Mouse (Mus musculus): ENCODE measurements around the gene Olfr10. TPM values are rescaled to one million over a fixed set of nuclear protein-coding genes. Genes with fewer than 3 reads are reported as not detected.

Gene Olfr10
- polyA plus RNA-seq (2021; fragmentation: Nextera tagmentation): not detected in 2 replicates
- long read RNA-seq, experiment 1: 0 reads
- long read RNA-seq, experiment 2: 0 reads

GRCm38 (mm10) chr11:49304441-49304840 is at the start of gene Olfr10:
Gene Olfr10, plus strand, starts transcription at chr11:49304741.

GRCm38 (mm10) chr11:49278222-49278621 is 26.3 kb upstream of the Olfr10 start, which contains the start of gene Olfr1393:
Gene Olfr1393, plus strand, starts transcription at chr11:49278304.

GRCm38 (mm10) chr11:49284982-49285381 is 19.6 kb upstream of the Olfr10 start, which contains the start of gene Olfr1392:
Gene Olfr1392, plus strand, starts transcription at chr11:49285282.

GRCm38 (mm10) chr11:49322442-49322841 is 17.9 kb downstream of the Olfr10 start, which contains the start of gene Olfr1391:
Gene Olfr1391, plus strand, starts transcription at chr11:49322742.

GRCm38 (mm10) chr11:49334888-49335287 is 30.3 kb downstream of the Olfr10 start, which contains the start of gene Olfr1390:
Gene Olfr1390, plus strand, starts transcription at chr11:49335188.

Other genes with a start within 250 kb of the Olfr10 start
- 1.2 and 1.8 TPM in 2 replicates for gene Tgtp2, start 240.5 kb upstream of the Olfr10 start, polyA plus RNA-seq (2021; fragmentation: Nextera tagmentation)
- gene Ifi47, start 228.2 kb upstream of the Olfr10 start, polyA plus RNA-seq (2021; fragmentation: Nextera tagmentation): 2.1 and 2.3 TPM in 2 replicates
- gene Olfr1396, start 189.9 kb upstream of the Olfr10 start, polyA plus RNA-seq (2021; fragmentation: Nextera tagmentation): not detected in 2 replicates
- not detected in 2 replicates for gene Olfr1395, start 162.5 kb upstream of the Olfr10 start, polyA plus RNA-seq (2021; fragmentation: Nextera tagmentation)
- not detected in 2 replicates for gene Olfr1394, start 150.4 kb upstream of the Olfr10 start, polyA plus RNA-seq (2021; fragmentation: Nextera tagmentation)
- not detected in 2 replicates for gene Btnl9, start 117.6 kb upstream of the Olfr10 start, polyA plus RNA-seq (2021; fragmentation: Nextera tagmentation)
- gene Zfp62, start 101.4 kb upstream of the Olfr10 start, polyA plus RNA-seq (2021; fragmentation: Nextera tagmentation): 11.0 and 11.7 TPM in 2 replicates
- 11.2 and 11.8 TPM in 2 replicates for gene Mgat1, start 60.5 kb upstream of the Olfr10 start, polyA plus RNA-seq (2021; fragmentation: Nextera tagmentation)
- not detected in 2 replicates for gene Olfr1393, start 26.4 kb upstream of the Olfr10 start, polyA plus RNA-seq (2021; fragmentation: Nextera tagmentation)
- gene Olfr1392, start 19.5 kb upstream of the Olfr10 start, polyA plus RNA-seq (2021; fragmentation: Nextera tagmentation): not detected in 2 replicates
- gene Olfr1391, start 18.0 kb downstream of the Olfr10 start, polyA plus RNA-seq (2021; fragmentation: Nextera tagmentation): not detected in 2 replicates
- not detected in 2 replicates for gene Olfr1390, start 30.4 kb downstream of the Olfr10 start, polyA plus RNA-seq (2021; fragmentation: Nextera tagmentation)
- gene Olfr1389, start 118.3 kb downstream of the Olfr10 start, polyA plus RNA-seq (2021; fragmentation: Nextera tagmentation): not detected in 2 replicates
- not detected in 2 replicates for gene Olfr1388, start 131.9 kb downstream of the Olfr10 start, polyA plus RNA-seq (2021; fragmentation: Nextera tagmentation)
- not detected in 2 replicates for gene Olfr1387, start 150.6 kb downstream of the Olfr10 start, polyA plus RNA-seq (2021; fragmentation: Nextera tagmentation)
- gene Olfr1386, start 160.3 kb downstream of the Olfr10 start, polyA plus RNA-seq (2021; fragmentation: Nextera tagmentation): not detected in 2 replicates
- gene Olfr1385, start 184.3 kb downstream of the Olfr10 start, polyA plus RNA-seq (2021; fragmentation: Nextera tagmentation): not detected in 2 replicates
- not detected in 2 replicates for gene Olfr1384, start 202.0 kb downstream of the Olfr10 start, polyA plus RNA-seq (2021; fragmentation: Nextera tagmentation)
- not detected in 2 replicates for gene Olfr1383, start 214.9 kb downstream of the Olfr10 start, polyA plus RNA-seq (2021; fragmentation: Nextera tagmentation)
- gene Olfr1382, start 223.5 kb downstream of the Olfr10 start, polyA plus RNA-seq (2021; fragmentation: Nextera tagmentation): not detected in 2 replicates
- not detected in 2 replicates for gene Olfr1381, start 238.7 kb downstream of the Olfr10 start, polyA plus RNA-seq (2021; fragmentation: Nextera tagmentation)